Mouse (Mus musculus) small intestine, adult 2 months (tissue): ENCODE data around the gene Fbxo33. TPM values are rescaled to one million over a fixed set of nuclear protein-coding genes. Genes with fewer than 3 reads are reported as not detected.

Source experiments
- H3K27ac ChIP-seq: fragments of 200-500 bp; 2 replicates; pipeline ENCODE4 v1.5.1; 2012; ENCODE audit warnings: low read depth, low read length, control low read depth, inconsistent platforms; ENCODE audit not compliant: insufficient read depth
- H3K27me3 ChIP-seq: fragments of 200-500 bp; 2 replicates; pipeline ENCODE4 v1.6.1; 2012; ENCODE audit warnings: mild to moderate bottlenecking, moderate library complexity, low read length, inconsistent platforms; ENCODE audit not compliant: control insufficient read depth, insufficient read depth
- H3K36me3 ChIP-seq: fragments of 200-500 bp; 2 replicates; pipeline ENCODE4 v1.6.1; 2012; ENCODE audit warnings: mild to moderate bottlenecking, low read length, control low read depth, inconsistent platforms; ENCODE audit not compliant: control insufficient read depth, insufficient read depth
- H3K4me1 ChIP-seq: fragments of 200-500 bp; 2 replicates; pipeline ENCODE4 v1.6.1; 2012; ENCODE audit warnings: low read length, inconsistent platforms, mixed read lengths; ENCODE audit not compliant: control insufficient read depth, insufficient read depth, insufficient read length
- H3K4me3 ChIP-seq: fragments of 200-500 bp; 2 replicates; pipeline ENCODE4 v1.5.1; 2012; ENCODE audit warnings: low read depth, mild to moderate bottlenecking, control low read depth, inconsistent platforms, low read length, moderate library complexity
- CTCF ChIP-seq: fragments of 200-500 bp; IDR thresholded peaks from 2 replicates; pipeline ENCODE4 v1.5.1; 2012; ENCODE audit warnings: low read depth, mild to moderate bottlenecking, control low read depth, inconsistent platforms, low read length, moderate library complexity, mixed read lengths; ENCODE audit not compliant: insufficient replicate concordance, insufficient read length; ENCODE audit errors: extremely low read depth
- POLR2A ChIP-seq: fragments of 200-500 bp; IDR thresholded peaks from 2 replicates; pipeline ENCODE4 v1.6.1; 2012; ENCODE audit warnings: low read depth, mild to moderate bottlenecking, control low read depth, inconsistent platforms, low read length, moderate library complexity
- WGBS: fragments of 180-500 bp; shearing (Covaris S2); methylation state at CpG from one replicate; pipeline ENCODE4 v1.1.7; 2018; 5-methylcytosine and 5-hydroxymethylcytosine counted together
- polyA plus RNA-seq: library from polyadenylated mRNA; depleted of rRNA; stranded (reverse); fragments of >200 nt; gene quantifications from 2 replicates; pipeline ENCODE4 v1.2.3, GENCODE M21; 2012

The Fbxo33 gene
- polyA plus RNA-seq, 1 experiment: 6.2 TPM

DNA sequence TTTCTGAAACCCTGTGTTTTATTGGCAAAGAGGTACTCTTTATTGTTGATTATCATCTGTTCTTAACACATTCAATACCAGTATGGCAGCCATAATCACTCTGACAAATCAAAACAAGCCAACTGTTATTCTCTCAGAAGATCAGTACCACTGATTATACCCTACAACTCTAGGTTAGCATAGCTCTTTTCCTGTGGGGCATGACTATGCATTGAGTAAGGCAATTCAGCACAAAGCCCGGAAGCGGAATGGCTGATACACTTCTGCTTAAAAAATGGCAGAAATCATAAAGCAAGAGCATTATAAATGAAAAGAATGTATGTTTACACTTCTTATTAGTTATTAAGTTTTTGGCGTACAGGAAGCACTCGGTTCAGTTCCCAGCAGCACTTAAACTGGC lies 3.3 kb downstream of the Fbxo33 start:
- peaks cover 3% of the 10 kb centered on the region; the same call in 1 of the 2 replicates for H3K36me3 ChIP-seq
- H3K4me3 ChIP-seq: no peak overlapping the region
- H3K27me3 ChIP-seq: no peaks in the 10 kb centered on the region
- peaks cover 6% of the 10 kb centered on the region; the same call in 1 of the 2 replicates for H3K4me1 ChIP-seq
- no peak overlapping the region for H3K27ac ChIP-seq
- TF ChIP-seq CTCF: no peak
- no peak for TF ChIP-seq POLR2A
- 78% methylated on average over 4 of the region's 4 CpGs for WGBS

DNA sequence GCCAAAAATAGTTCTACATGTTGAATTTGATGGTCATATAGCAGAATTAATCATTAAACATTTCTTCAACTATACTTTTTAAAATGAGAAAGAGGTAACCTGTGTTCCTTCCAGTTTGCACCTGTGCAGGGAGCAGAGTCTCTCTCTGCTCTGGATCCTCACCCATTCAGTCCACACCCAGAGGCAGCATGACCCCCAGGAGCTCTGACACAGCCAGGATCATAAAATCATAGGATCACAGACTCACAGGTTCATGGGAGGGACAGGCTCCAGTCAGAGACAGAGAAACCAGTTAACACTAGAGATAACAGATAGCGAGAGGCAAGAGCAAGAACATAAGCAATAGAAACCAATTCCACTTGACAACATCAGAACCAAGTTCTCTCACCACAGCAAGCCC lies 11.7 kb downstream of the Fbxo33 start:
- TF ChIP-seq POLR2A (no peak), CTCF (no peak)
- H3K36me3 ChIP-seq: peaks cover 17% of the 10 kb centered on the region
- peaks cover 2% of the 10 kb centered on the region; the same call in 1 of the 2 replicates for H3K4me1 ChIP-seq
- H3K27ac ChIP-seq: no peak overlapping the region
- no peaks in the 10 kb centered on the region for H3K27me3 ChIP-seq
- WGBS: 22% methylated on average over 1 of the region's 1 CpGs
- no peak overlapping the region for H3K4me3 ChIP-seq

DNA sequence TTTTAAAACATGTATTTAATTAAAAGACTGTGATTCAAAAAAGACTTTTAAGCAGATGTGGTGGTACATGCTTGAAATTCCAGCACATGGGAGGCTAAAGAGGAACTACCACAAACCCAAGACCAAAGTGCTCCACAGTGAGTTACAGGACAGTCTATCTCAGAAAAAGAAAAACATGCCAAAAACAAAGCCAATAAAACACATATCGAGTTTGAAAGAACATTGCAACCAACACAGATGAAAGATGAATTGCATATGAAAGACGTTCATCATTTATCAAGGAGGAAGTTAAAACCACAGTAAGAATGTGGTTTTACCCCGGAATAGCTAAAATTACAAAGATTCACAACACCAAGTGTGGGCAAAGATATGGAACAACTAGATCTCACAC lies 12.5 kb downstream of the Fbxo33 start:
- TF ChIP-seq CTCF (no peak), POLR2A (no peak)
- WGBS: 56% methylated on average over 3 of the region's 3 CpGs

DNA sequence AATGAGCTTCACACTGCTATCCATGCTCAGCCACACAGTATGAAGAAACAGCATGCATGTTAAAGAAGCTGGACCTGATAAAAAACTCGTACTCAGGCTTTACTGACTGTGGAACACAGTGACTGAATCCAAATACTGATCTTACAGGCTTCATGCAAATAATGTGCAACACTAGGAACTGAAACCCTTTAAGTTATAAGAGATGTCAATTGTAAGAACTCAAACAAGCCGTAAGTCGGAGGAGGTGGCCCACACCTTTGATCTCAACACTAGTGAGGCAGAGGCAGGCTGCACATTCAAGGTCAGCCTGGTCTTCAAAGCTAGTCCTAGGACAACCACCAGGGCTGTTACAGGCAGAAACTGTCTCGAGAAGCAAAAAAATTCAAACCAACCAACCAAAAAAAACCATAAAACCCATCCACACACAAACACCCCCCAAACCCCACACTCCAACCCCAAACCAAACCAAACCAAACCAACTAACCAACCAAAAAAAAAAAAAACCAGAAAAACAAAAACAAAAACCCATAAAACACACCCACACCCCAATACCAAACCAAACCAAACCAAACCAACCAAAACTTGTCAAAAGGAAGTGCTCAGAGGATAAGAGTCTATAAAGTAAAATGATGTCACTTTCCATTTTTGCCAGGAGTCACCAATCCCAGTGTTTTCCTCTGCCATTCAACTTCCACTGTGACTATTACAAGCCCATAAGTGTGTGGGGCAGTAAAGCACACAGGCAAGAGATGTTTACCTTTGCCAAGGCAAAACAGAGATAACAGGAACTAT lies 13.1 kb downstream of the Fbxo33 start:
- H3K36me3 ChIP-seq: peaks cover 22% of the 10 kb centered on the region
- H3K4me1 ChIP-seq: peaks cover 2% of the 10 kb centered on the region; the same call in 1 of the 2 replicates
- TF ChIP-seq CTCF: no peak
- TF ChIP-seq POLR2A: no peak
- WGBS: 82% methylated on average over 4 of the region's 4 CpGs
- H3K4me3 ChIP-seq: no peak overlapping the region
- no peak overlapping the region for H3K27ac ChIP-seq
- no peaks in the 10 kb centered on the region for H3K27me3 ChIP-seq

More for the DNA sequence above, 12.5 kb downstream of the Fbxo33 start:
- peaks cover 22% of the 10 kb centered on the region for H3K36me3 ChIP-seq
- no peak overlapping the region for H3K27ac ChIP-seq
- H3K27me3 ChIP-seq: no peaks in the 10 kb centered on the region
- peaks cover 2% of the 10 kb centered on the region; the same call in 1 of the 2 replicates for H3K4me1 ChIP-seq
- no peak overlapping the region for H3K4me3 ChIP-seq

DNA sequence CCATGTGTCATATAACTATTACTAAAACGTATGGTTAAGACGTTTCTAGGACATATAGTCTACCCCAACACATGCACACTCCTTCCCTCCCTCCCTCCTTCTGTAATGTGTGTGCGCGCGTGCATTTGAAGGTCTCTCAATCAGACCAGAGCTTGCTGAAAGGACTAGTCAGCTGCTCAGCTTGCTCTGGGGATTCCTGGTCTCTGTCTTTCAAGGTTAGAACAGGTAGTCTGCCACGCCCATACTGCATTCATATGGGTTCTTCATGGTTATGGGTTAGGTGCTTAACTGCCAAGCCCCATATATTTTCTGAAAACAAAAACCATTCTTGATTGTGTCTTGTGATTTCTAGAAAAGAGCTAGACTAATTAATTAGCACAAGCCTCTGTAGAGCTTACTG lies 14.0 kb downstream of the Fbxo33 start:
- H3K27me3 ChIP-seq: no peaks in the 10 kb centered on the region
- H3K4me3 ChIP-seq: no peak overlapping the region
- 93% methylated on average over 6 of the region's 6 CpGs for WGBS
- no peak overlapping the region for H3K27ac ChIP-seq
- H3K4me1 ChIP-seq: peaks cover 2% of the 10 kb centered on the region; the same call in 1 of the 2 replicates
- TF ChIP-seq CTCF (no peak), POLR2A (no peak)
- peaks cover 23% of the 10 kb centered on the region for H3K36me3 ChIP-seq

DNA sequence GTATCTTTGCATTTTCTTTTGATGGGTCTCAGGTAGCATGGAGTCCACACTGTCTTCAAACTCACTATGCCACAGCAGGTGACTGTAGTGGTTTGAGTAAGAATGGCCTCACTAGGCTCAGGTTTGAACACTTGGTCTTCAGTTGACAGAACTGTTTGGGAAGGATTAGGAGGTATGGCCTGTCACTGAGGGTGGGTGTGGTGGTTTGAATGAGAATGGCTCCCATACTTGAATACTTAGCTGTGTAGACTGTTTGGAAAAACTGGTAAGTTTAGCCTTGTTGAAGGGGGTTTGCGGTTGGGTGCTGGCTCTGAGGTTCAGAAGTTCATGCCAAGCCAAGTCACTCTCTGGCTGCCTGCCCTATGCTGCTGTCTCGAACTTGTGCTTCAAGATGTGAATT lies 20.2 kb downstream of the Fbxo33 start:
- H3K4me3 ChIP-seq: no peak overlapping the region
- no peak for TF ChIP-seq POLR2A
- no peak for TF ChIP-seq CTCF
- 87% methylated on average over 2 of the region's 2 CpGs for WGBS
- no peaks in the 10 kb centered on the region for H3K27me3 ChIP-seq
- peaks cover 32% of the 10 kb centered on the region for H3K36me3 ChIP-seq
- peaks cover 4% of the 10 kb centered on the region; the same call in 1 of the 2 replicates for H3K4me1 ChIP-seq
- H3K27ac ChIP-seq: 0 out of 2 replicates have a peak overlapping the region, but pooled peaks have one; percentile 9

DNA sequence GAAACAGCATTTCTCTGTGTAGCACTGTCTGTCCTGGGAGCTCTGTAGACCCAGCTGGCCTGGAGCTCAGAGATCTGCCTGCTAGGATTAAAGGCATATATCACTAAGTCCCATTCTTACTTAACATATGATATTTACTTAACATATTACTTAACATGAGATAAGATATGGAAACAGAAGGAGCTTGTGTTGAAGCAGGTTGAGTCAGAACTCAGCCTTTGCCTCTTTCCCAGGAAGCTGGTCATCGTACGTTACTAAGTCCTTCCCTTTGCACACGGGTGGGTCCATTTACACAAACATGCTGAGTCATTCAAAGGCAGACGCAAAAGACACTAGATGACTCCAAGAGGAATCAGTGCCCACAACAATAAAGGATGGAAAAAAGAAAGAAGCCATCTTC lies 20.8 kb downstream of the Fbxo33 start:
- TF ChIP-seq POLR2A: no peak
- no peak for TF ChIP-seq CTCF
- no peaks in the 10 kb centered on the region for H3K27me3 ChIP-seq
- 20% methylated on average over 4 of the region's 4 CpGs for WGBS

DNA sequence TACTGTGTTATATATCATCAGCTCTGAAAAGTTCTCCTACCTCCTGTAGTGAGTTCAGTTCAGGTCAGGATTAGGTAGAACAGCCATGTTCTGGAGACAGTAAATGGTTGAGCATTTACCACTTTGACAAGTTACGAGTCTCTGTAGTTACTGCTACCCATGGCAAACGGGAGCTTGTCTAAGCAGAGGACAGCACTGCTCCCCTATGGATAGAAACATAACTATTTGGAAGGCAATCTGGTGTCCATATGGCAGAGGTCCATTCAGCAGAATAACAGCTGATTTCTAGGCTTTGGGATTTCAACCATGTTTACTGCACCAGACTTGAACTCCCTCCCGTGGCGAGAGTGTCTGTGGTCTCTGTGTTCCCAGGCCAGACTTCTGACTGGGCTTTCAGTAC lies 23.6 kb downstream of the Fbxo33 start:
- peaks cover 4% of the 10 kb centered on the region; the same call in 1 of the 2 replicates for H3K4me1 ChIP-seq
- no peak overlapping the region for H3K27ac ChIP-seq
- H3K4me3 ChIP-seq: no peak overlapping the region
- TF ChIP-seq CTCF (no peak), POLR2A (no peak)
- WGBS: 91% methylated on average over 4 of the region's 4 CpGs
- no peaks in the 10 kb centered on the region for H3K27me3 ChIP-seq
- peaks cover 20% of the 10 kb centered on the region for H3K36me3 ChIP-seq

More for the DNA sequence above, 20.8 kb downstream of the Fbxo33 start:
- Histone ChIP-seq H3K27ac (no peak overlapping the region), H3K36me3 (peaks cover 26% of the 10 kb centered on the region), H3K4me3 (no peak overlapping the region), H3K4me1 (peaks cover 4% of the 10 kb centered on the region; the same call in 1 of the 2 replicates)
